Mouse (Mus musculus) MEL (cell line): ENCODE results near the gene Cep55.

ENCODE experiments used
- CTCF ChIP-seq, 3 experiments: IDR thresholded peaks in 2 of 3; conservative IDR thresholded peaks in 1 of 3; 2 replicates each; pipeline ENCODE4 v1.5.1; 2011 to 2012; ENCODE audit warnings: low read length in 3 of 3, low read depth in 2 of 3, mild to moderate bottlenecking in 2 of 3, improper control_type of control experiment in 1 of 3, inconsistent platforms in 1 of 3, mixed read lengths in 1 of 3, moderate library complexity in 1 of 3; ENCODE audit not compliant: control insufficient read depth in 1 of 3, insufficient read depth in 1 of 3, poor library complexity in 1 of 3, severe bottlenecking in 1 of 3
- JUND ChIP-seq: IDR thresholded peaks from 2 replicates; pipeline ENCODE4 v1.6.1; 2011; ENCODE audit warnings: low read depth, mild to moderate bottlenecking, improper control_type of control experiment, low read length
- KAT2A ChIP-seq: conservative IDR thresholded peaks from 2 replicates; pipeline ENCODE4 v1.6.1; 2012; ENCODE audit warnings: low read depth, low read length, improper control_type of control experiment, inconsistent platforms
- MEF2A ChIP-seq: IDR thresholded peaks from 2 replicates; pipeline ENCODE4 v1.6.1; 2014; ENCODE audit warnings: low read depth, mild to moderate bottlenecking, inconsistent platforms, low read length, improper control_type of control experiment; ENCODE audit not compliant: poor library complexity, insufficient replicate concordance, severe bottlenecking; ENCODE audit errors: extremely low read depth
- MYC ChIP-seq: IDR thresholded peaks from 2 replicates; pipeline ENCODE4 v1.6.1; 2011; ENCODE audit warnings: low read depth, mild to moderate bottlenecking, low read length, improper control_type of control experiment, moderate library complexity
- NELFE ChIP-seq: IDR thresholded peaks from 2 replicates; pipeline ENCODE4 v1.6.1; 2011; ENCODE audit warnings: low read depth, low read length, improper control_type of control experiment
- TBP ChIP-seq: IDR thresholded peaks from 2 replicates; pipeline ENCODE4 v1.8.0; 2011; ENCODE audit warnings: low read depth, low read length, improper control_type of control experiment

- TF ChIP-seq MYC, result no peak
- TF ChIP-seq MEF2A, result no peak
- TF ChIP-seq CTCF (IDR thresholded peaks at IDR 0.05 in 2 of 3, conservative IDR thresholded peaks at IDR 0.05 in 1 of 3; ENCODE audit: control insufficient read depth in 1 of 3, insufficient read depth in 1 of 3, low read depth in 2 of 3, low read length in 3 of 3, poor library complexity in 1 of 3, severe bottlenecking in 1 of 3), result no peak
- TF ChIP-seq KAT2A, result no peak
- TF ChIP-seq TBP, result no peak
- no peak for TF ChIP-seq JUND
- no peak for TF ChIP-seq NELFE
These were observed 43.4 kb upstream of the Cep55 start for GRCm38 (mm10) chr19:38011379-38011778.
